Mouse (Mus musculus): Measurements from ENCODE around the gene Ccdc155.

- TF ChIP-seq CTCF (IDR thresholded peaks at IDR 0.05; ENCODE audit: low read depth, low read length) (no peak), POLR2A (IDR thresholded peaks at IDR 0.05; ENCODE audit: extremely low read depth, insufficient read depth, low read length) (no peak)
Measured at GRCm38 (mm10) chr7:45229459-45230203, 24.9 kb upstream of the Ccdc155 start.
